Mouse (Mus musculus) G1E (cell line): Measurements from ENCODE around the gene Cd4.

ENCODE experiments used
- CTCF ChIP-seq: IDR thresholded peaks from 2 replicates; pipeline ENCODE4 v1.5.1; 2012; ENCODE audit warnings: low read depth, low read length, inconsistent platforms, mixed read lengths
- GATA1 ChIP-seq: IDR thresholded peaks from 2 replicates; pipeline ENCODE4 v1.6.1; 2012; ENCODE audit warnings: borderline replicate concordance, low read length, inconsistent platforms, mixed read lengths
- GATA2 ChIP-seq: IDR thresholded peaks from 2 replicates; pipeline ENCODE4 v1.6.1; 2012; ENCODE audit warnings: low read depth, low read length, inconsistent platforms, borderline replicate concordance
- POLR2AphosphoS5 ChIP-seq: IDR thresholded peaks from 2 replicates; pipeline ENCODE4 v1.6.1; 2012; ENCODE audit warnings: low read depth, low read length, inconsistent platforms; ENCODE audit not compliant: insufficient replicate concordance
- TAL1 ChIP-seq: conservative IDR thresholded peaks from 2 replicates; pipeline ENCODE4 v1.6.1; 2012; ENCODE audit warnings: low read depth, low read length, inconsistent platforms, mixed read lengths

DNA sequence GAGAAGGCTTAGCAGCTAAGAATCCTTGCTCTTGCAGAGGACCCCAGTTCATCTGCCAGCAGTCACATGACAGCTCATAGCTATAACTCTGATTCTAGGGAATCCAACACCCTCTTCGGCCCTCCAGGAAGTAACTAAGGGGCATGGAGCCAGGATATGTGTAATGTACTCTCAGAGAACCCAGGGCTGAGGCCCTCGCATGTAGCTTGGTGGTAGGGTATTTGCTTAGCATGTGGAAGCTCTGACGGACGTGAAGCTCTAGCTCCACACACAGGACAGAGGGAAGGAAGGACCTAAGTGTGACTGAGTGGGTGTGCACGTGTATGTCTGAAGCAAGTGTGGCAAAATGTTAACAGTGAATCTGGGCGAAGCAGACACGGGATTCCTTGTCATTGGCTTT lies 51.6 kb downstream of the Cd4 start:
- TF ChIP-seq CTCF (no peak), GATA1 (no peak), TAL1 (no peak), GATA2 (no peak), POLR2AphosphoS5 (no peak)
